Mouse (Mus musculus) liver, embryonic 16.5 days (tissue): Measurements from ENCODE around the gene Naxd. TPM values are rescaled to one million over a fixed set of nuclear protein-coding genes. Genes with fewer than 3 reads are reported as not detected.
"Not testable (repeated sequence)": the region's sequence is repeated elsewhere in the genome, so short reads cannot be mapped to it uniquely, and the experiment has no call there.

Experiments
- ATAC-seq: fragments of 200-750 bp; cut with Nextera tagmentation; 2 replicates; pipeline ENCODE4 v1.8.0; 2017; ENCODE audit warnings: low read depth, mild to moderate bottlenecking, moderate number of reproducible peaks, moderate library complexity
- H3K27ac ChIP-seq: fragments of 300-500 bp; sonication (generic); 2 replicates; pipeline ENCODE4 v1.5.1; 2014; ENCODE audit warnings: mild to moderate bottlenecking, low read length
- H3K27me3 ChIP-seq: fragments of 300-500 bp; sonication (generic); 2 replicates; pipeline ENCODE4 v1.6.1; 2014; ENCODE audit warnings: low read depth, low read length, mixed read lengths; ENCODE audit not compliant: control insufficient read depth, insufficient read depth
- H3K36me3 ChIP-seq: fragments of 300-500 bp; sonication (generic); 2 replicates; pipeline ENCODE4 v1.6.1; 2014; ENCODE audit warnings: mild to moderate bottlenecking; ENCODE audit not compliant: control insufficient read depth, insufficient read depth
- H3K4me1 ChIP-seq: fragments of 300-500 bp; sonication (generic); 2 replicates; pipeline ENCODE4 v1.6.1; 2014; ENCODE audit warnings: low read depth, low read length, mixed read lengths; ENCODE audit not compliant: control insufficient read depth
- H3K4me2 ChIP-seq: fragments of 300-500 bp; sonication (generic); 2 replicates; pipeline ENCODE4 v1.6.1; 2014; ENCODE audit warnings: low read depth, low read length, mixed read lengths
- H3K4me3 ChIP-seq: fragments of 300-500 bp; sonication (generic); 2 replicates; pipeline ENCODE4 v1.5.1; 2014; ENCODE audit warnings: low read depth, mild to moderate bottlenecking, low read length
- H3K9ac ChIP-seq: fragments of 300-500 bp; sonication (generic); 2 replicates; pipeline ENCODE4 v1.6.1; 2014; ENCODE audit warnings: low read depth, low read length
- H3K9me3 ChIP-seq: fragments of 300-500 bp; sonication (generic); replicated peaks from 2 replicates; pipeline ENCODE4 v1.6.1; 2016; ENCODE audit warnings: low read length; ENCODE audit not compliant: control insufficient read depth
- WGBS: fragments of 180-500 bp; shearing (Covaris S2); extraction: QIAGEN DNeasy Blood & Tissue Kit; methylation state at CpG from one replicate; pipeline ENCODE4 v1.1.7; 2014; ENCODE audit not compliant: insufficient replicate concordance; 5-methylcytosine and 5-hydroxymethylcytosine counted together
- polyA plus RNA-seq: library from polyadenylated mRNA; unstranded; fragments of >200 nt; fragmentation: Nextera tagmentation; extraction: Ambion mirVana; gene quantifications from 2 replicates; pipeline ENCODE4 v1.2.1, GENCODE M21; 2015

Gene Naxd
- polyA plus RNA-seq, 1 experiment from 2014 or later = 37.0 TPM

GRCm38 (mm10) chr8:11540182-11540581 is 42.9 kb downstream of the Naxd start:
- Histone ChIP-seq H3K27ac (no peak overlapping the region), H3K4me2 (no peak overlapping the region), H3K4me1 (no peaks in the 10 kb centered on the region), H3K9ac (no peak overlapping the region), H3K36me3 (peaks cover 6% of the 10 kb centered on the region), H3K27me3 (no peaks in the 10 kb centered on the region), H3K9me3 (no peaks in the 10 kb centered on the region), H3K4me3 (no peak overlapping the region)
- WGBS = 80% methylated on average over 8 of the region's 8 CpGs
- ATAC-seq = no peak

GRCm38 (mm10) chr8:11542031-11542430 is 44.7 kb downstream of the Naxd start:
- 79% methylated on average over 12 of the region's 12 CpGs for WGBS
- Histone ChIP-seq H3K4me3 (no peak overlapping the region), H3K27me3 (no peaks in the 10 kb centered on the region), H3K9ac (no peak overlapping the region), H3K4me2 (no peak overlapping the region), H3K36me3 (peaks cover 6% of the 10 kb centered on the region), H3K4me1 (no peaks in the 10 kb centered on the region), H3K27ac (no peak overlapping the region), H3K9me3 (no peaks in the 10 kb centered on the region)
- no peak for ATAC-seq

- H3K9ac ChIP-seq = no peak overlapping the region
- WGBS = 73% methylated on average over 4 of the region's 4 CpGs
- no peak overlapping the region for H3K4me3 ChIP-seq
- no peak overlapping the region for H3K4me2 ChIP-seq
- H3K9me3 ChIP-seq = no peaks in the 10 kb centered on the region
- H3K27ac ChIP-seq = no peak overlapping the region
- no peaks in the 10 kb centered on the region for H3K27me3 ChIP-seq
- H3K4me1 ChIP-seq = no peaks in the 10 kb centered on the region
- peaks cover 6% of the 10 kb centered on the region for H3K36me3 ChIP-seq
- ATAC-seq = no peak
These were observed 45.6 kb downstream of the Naxd start for GRCm38 (mm10) chr8:11542866-11543265.

GRCm38 (mm10) chr8:11544386-11544785 is 47.1 kb downstream of the Naxd start:
- Histone ChIP-seq H3K27me3 (no peaks in the 10 kb centered on the region), H3K36me3 (peaks cover 6% of the 10 kb centered on the region), H3K4me3 (no peak overlapping the region), H3K27ac (no peak overlapping the region), H3K4me2 (no peak overlapping the region), H3K9ac (no peak overlapping the region), H3K9me3 (no peaks in the 10 kb centered on the region), H3K4me1 (no peaks in the 10 kb centered on the region)
- no peak for ATAC-seq
- 43% methylated on average over 3 of the region's 3 CpGs for WGBS

GRCm38 (mm10) chr8:11547063-11547462 is 49.8 kb downstream of the Naxd start:
- peaks cover 2% of the 10 kb centered on the region; the same call in 1 of the 2 replicates for H3K36me3 ChIP-seq
- H3K4me1 ChIP-seq = peaks cover 13% of the 10 kb centered on the region
- H3K27me3 ChIP-seq = no peaks in the 10 kb centered on the region
- H3K4me3 ChIP-seq = no peak overlapping the region
- ATAC-seq = no peak
- no peaks in the 10 kb centered on the region for H3K9me3 ChIP-seq
- H3K27ac ChIP-seq = no peak overlapping the region
- no peak overlapping the region for H3K4me2 ChIP-seq
- 59% methylated on average over 6 of the region's 6 CpGs for WGBS
- H3K9ac ChIP-seq = no peak overlapping the region

GRCm38 (mm10) chr8:11549706-11550105 is 52.4 kb downstream of the Naxd start:
- Histone ChIP-seq H3K36me3 (no peaks in the 10 kb centered on the region), H3K9me3 (no peaks in the 10 kb centered on the region), H3K9ac (peak overlapping the region; percentile 91), H3K4me3 (peak overlapping the region; percentile 93), H3K27me3 (no peaks in the 10 kb centered on the region), H3K4me2 (peak overlapping the region; percentile 87), H3K27ac (peak overlapping the region; percentile 93), H3K4me1 (peaks cover 23% of the 10 kb centered on the region)
- 7% methylated on average over 7 of the region's 7 CpGs for WGBS
- ATAC-seq = no peak

- Histone ChIP-seq H3K27me3 (no peaks in the 10 kb centered on the region), H3K4me2 (peak within 1 kb of the TSS; percentile 87), H3K4me1 (peaks cover 27% of the 10 kb centered on the region), H3K9ac (peak within 1 kb of the TSS; percentile 91), H3K36me3 (no peaks in the 10 kb centered on the region), H3K4me3 (peak within 1 kb of the TSS; percentile 93), H3K27ac (peak within 1 kb of the TSS; percentile 93), H3K9me3 (no peaks in the 10 kb centered on the region)
- WGBS = under 1% methylated on average over 53 of the region's 53 CpGs
- peak; percentile 77 for ATAC-seq
These were observed 53.1 kb downstream of the Naxd start, which contains the start of gene Cars2 for GRCm38 (mm10) chr8:11550281-11550948. Cars2 (minus strand) TSS chr8:11550783.

GRCm38 (mm10) chr8:11551497-11551896 is 54.2 kb downstream of the Naxd start:
- peaks cover 27% of the 10 kb centered on the region for H3K4me1 ChIP-seq
- H3K36me3 ChIP-seq, H3K27ac ChIP-seq, H3K9me3 ChIP-seq, H3K4me2 ChIP-seq, ATAC-seq, H3K9ac ChIP-seq, H3K4me3 ChIP-seq, H3K27me3 ChIP-seq: not testable (repeated sequence)
- 59% methylated on average over 3 of the region's 4 CpGs for WGBS

- Histone ChIP-seq H3K36me3 (no peaks in the 10 kb centered on the region), H3K4me2 (no peak overlapping the region), H3K4me1 (peaks cover 27% of the 10 kb centered on the region), H3K27ac (no peak overlapping the region), H3K27me3 (no peaks in the 10 kb centered on the region), H3K9ac (no peak overlapping the region), H3K4me3 (no peak overlapping the region), H3K9me3 (no peaks in the 10 kb centered on the region)
- 80% methylated on average over 10 of the region's 10 CpGs for WGBS
- no peak for ATAC-seq
These were observed 55.1 kb downstream of the Naxd start for GRCm38 (mm10) chr8:11552390-11552789.
